Mouse (Mus musculus) liver, postnatal 0 days (tissue): ENCODE data around the gene Tlnrd1.

Experiments
- CTCF ChIP-seq: sonication (generic); IDR thresholded peaks from 2 replicates; pipeline ENCODE4 v1.5.1; 2016; ENCODE audit warnings: antibody characterized with exemption, low read depth
- EP300 ChIP-seq: IDR thresholded peaks from 2 replicates; pipeline ENCODE4 v1.6.1; 2016; ENCODE audit warnings: antibody characterized with exemption, low read depth, mild to moderate bottlenecking

GRCm38 (mm10) chr7:83889383-83889782 is 5.3 kb upstream of the Tlnrd1 start:
- TF ChIP-seq CTCF (no peak), EP300 (no peak)
